9 mouse cellular contexts compared by ENCODE assay signal in genomic region chr19:16132340-16132790, GRCm38 (mm10). TPM values are rescaled to one million over a fixed set of nuclear protein-coding genes. Genes with fewer than 3 reads are reported as not detected.
DNase-seq lines count a peak whose midpoint lies in the region; ATAC-seq and TF ChIP-seq lines count a peak whose summit lies in the region.
"Had no signal": no experiment of that assay in that cellular context is flagged by ENCODE, and none has a peak within 500 bp of the region (broad histone marks: within the 10 kb centered on the region; RNA-seq: fewer than 3 reads in every experiment).

No protein-coding gene starts in this region.

- no peaks in the 10 kb centered on the region for H3K9me3 ChIP-seq in embryonic facial prominence, embryonic 15.5 days (replicated peaks)
- H3K9me3 ChIP-seq in heart, embryonic 10.5 days = no peaks in the 10 kb centered on the region
- no peaks in the 10 kb centered on the region for H3K9me3 ChIP-seq in kidney, embryonic 15.5 days (replicated peaks)

- DNase-seq in 3T3-L1 (ENCODE audit: low read depth, low spot score) = peak; percentile 85
- peak; percentile 95 for DNase-seq in heart, embryonic 10.5 days (ENCODE audit: low spot score)
- DNase-seq in liver, adult 2 months (ENCODE audit: extremely low read depth, low read depth, low spot score) = peak; percentile 65
- DNase-seq in spleen, postnatal 4 days (ENCODE audit: low spot score in 2 of 2) = peak; percentile 84 to 92

- no peaks in the 10 kb centered on the region; the same call in 1 of the 2 replicates for H3K4me1 ChIP-seq in bone marrow, adult 2 months (ENCODE audit: control insufficient read depth, insufficient read depth, low read length)
- peaks cover 22% of the 10 kb centered on the region for H3K4me1 ChIP-seq in embryonic facial prominence, embryonic 15.5 days
- H3K4me1 ChIP-seq in heart, embryonic 10.5 days = peaks cover 29% of the 10 kb centered on the region
- H3K4me1 ChIP-seq in kidney, embryonic 15.5 days = peaks cover 35% of the 10 kb centered on the region
- H3K4me1 ChIP-seq in liver, adult 2 months (ENCODE audit: control insufficient read depth, insufficient read depth, low read length) = peaks cover 3% of the 10 kb centered on the region; the same call in 1 of the 2 replicates

- H3ac ChIP-seq in myocyte (ENCODE audit: control insufficient read depth, insufficient read length) = peak overlapping the region; percentile 81

- no peaks in the 10 kb centered on the region for H3K27me3 ChIP-seq in embryonic facial prominence, embryonic 15.5 days
- no peaks in the 10 kb centered on the region for H3K27me3 ChIP-seq in heart, embryonic 10.5 days (ENCODE audit: insufficient read depth, poor library complexity, severe bottlenecking)
- no peaks in the 10 kb centered on the region for H3K27me3 ChIP-seq in kidney, embryonic 15.5 days
- H3K27me3 ChIP-seq in liver, adult 2 months (ENCODE audit: control insufficient read depth, insufficient read depth, low read length) = no peaks in the 10 kb centered on the region
- no peaks in the 10 kb centered on the region for H3K27me3 ChIP-seq in myocyte (ENCODE audit: control insufficient read depth, insufficient read depth, insufficient read length)

- peak overlapping the region; percentile 72 for H3K4me2 ChIP-seq in embryonic facial prominence, embryonic 15.5 days (replicated peaks)
- H3K4me2 ChIP-seq in kidney, embryonic 15.5 days = peak overlapping the region; percentile 71
- peak overlapping the region; percentile 95 for H3K4me2 ChIP-seq in myocyte (ENCODE audit: low read depth)

- peaks cover 15% of the 10 kb centered on the region for H3K79me2 ChIP-seq in liver, adult 2 months (ENCODE audit: control insufficient read depth, insufficient read depth, low read length)
- peaks cover 38% of the 10 kb centered on the region for H3K79me2 ChIP-seq in myocyte (ENCODE audit: control insufficient read depth, insufficient read depth)

- peak overlapping the region; percentile 74 for H3K4me3 ChIP-seq in bone marrow, adult 2 months (replicated peaks; ENCODE audit: control insufficient read depth, low read depth, low read length)
- peak overlapping the region; percentile 80 for H3K4me3 ChIP-seq in embryonic facial prominence, embryonic 15.5 days (replicated peaks)
- peak overlapping the region; percentile 99 for H3K4me3 ChIP-seq in heart, embryonic 10.5 days
- H3K4me3 ChIP-seq in kidney, embryonic 15.5 days (replicated peaks) = peak overlapping the region; percentile 94
- peak overlapping the region; percentile 99 for H3K4me3 ChIP-seq in liver, adult 2 months (ENCODE audit: insufficient read depth, low read depth, low read length)
- H3K4me3 ChIP-seq in myocyte = peak overlapping the region; percentile 51

- H3K36me3 ChIP-seq in embryonic facial prominence, embryonic 15.5 days = no peaks in the 10 kb centered on the region
- H3K36me3 ChIP-seq in heart, embryonic 10.5 days = no peaks in the 10 kb centered on the region
- H3K36me3 ChIP-seq in kidney, embryonic 15.5 days = no peaks in the 10 kb centered on the region
- H3K36me3 ChIP-seq in liver, adult 2 months (ENCODE audit: control insufficient read depth, insufficient read depth, low read length) = no peaks in the 10 kb centered on the region
- H3K36me3 ChIP-seq in myocyte (ENCODE audit: control insufficient read depth, insufficient read depth) = no peaks in the 10 kb centered on the region

- WGBS in bone marrow, adult 2 months = 2% methylated on average over 42 of the region's 57 CpGs
- under 1% methylated on average over 41 of the region's 57 CpGs for WGBS in embryonic facial prominence, embryonic 15.5 days
- 0% methylated on average over 30 of the region's 57 CpGs for WGBS in heart, embryonic 10.5 days
- WGBS in kidney, embryonic 15.5 days = under 1% methylated on average over 39 of the region's 57 CpGs
- WGBS in liver, adult 2 months = under 1% methylated on average over 49 of the region's 57 CpGs

- H3K9ac ChIP-seq in embryonic facial prominence, embryonic 15.5 days = peak overlapping the region; percentile 95
- H3K9ac ChIP-seq in kidney, embryonic 15.5 days = peak overlapping the region; percentile 92
- peak overlapping the region; percentile 95 for H3K9ac ChIP-seq in liver, adult 2 months (ENCODE audit: low read depth, low read length)

- ATAC-seq in embryonic facial prominence, embryonic 15.5 days (ENCODE audit: insufficient number of reproducible peaks, low FRiP score, low TSS enrichment, low read depth) = peak; percentile 96
- ATAC-seq in kidney, embryonic 15.5 days (replicated peaks; ENCODE audit: low FRiP score) = peak; percentile 96

- no peak; the same call in 1 of the 2 replicates for TF ChIP-seq POLR2A in bone marrow, adult 2 months (IDR thresholded peaks at IDR 0.05; ENCODE audit: borderline replicate concordance, control insufficient read depth, low read depth, low read length)
- TF ChIP-seq POLR2A in liver, adult 2 months (IDR thresholded peaks at IDR 0.05; ENCODE audit: extremely low read depth, insufficient read depth, low read length) = peak; percentile 59; the same call in 1 of the 2 replicates
- peak; percentile 74 for TF ChIP-seq POLR2A in myocyte (IDR thresholded peaks at IDR 0.05; ENCODE audit: insufficient read length, low read depth)

- TF ChIP-seq CTCF in bone marrow, adult 2 months (IDR thresholded peaks at IDR 0.05; ENCODE audit: control insufficient read depth, insufficient read depth, low read length) = no peak
- no peak for TF ChIP-seq CTCF in liver, adult 2 months (IDR thresholded peaks at IDR 0.05; ENCODE audit: low read depth, low read length)

- H3K27ac ChIP-seq in bone marrow, adult 2 months (ENCODE audit: control insufficient read depth, insufficient read depth, low read depth, low read length, poor library complexity) = peak overlapping the region; percentile 93
- H3K27ac ChIP-seq in embryonic facial prominence, embryonic 15.5 days (replicated peaks) = peak overlapping the region; percentile 97
- H3K27ac ChIP-seq in heart, embryonic 10.5 days = peak overlapping the region; percentile 99
- H3K27ac ChIP-seq in kidney, embryonic 15.5 days = peak overlapping the region; percentile 98
- H3K27ac ChIP-seq in liver, adult 2 months (replicated peaks; ENCODE audit: insufficient read depth, low read depth, low read length) = peak overlapping the region; percentile 75

TF ChIP-seq in myocyte, 11 proteins besides CTCF, POLR2A, EP300 and RAD21:
- no peak for TF ChIP-seq E2F4 (IDR thresholded peaks at IDR 0.05; ENCODE audit: insufficient read depth)
- TF ChIP-seq REST (IDR thresholded peaks at IDR 0.05; ENCODE audit: insufficient read depth, insufficient read length) = no peak
- TF ChIP-seq POLR2AphosphoS2 (IDR thresholded peaks at IDR 0.05; ENCODE audit: insufficient read length, low read depth) = peak; percentile 39
- no peak for TF ChIP-seq CEBPB (IDR thresholded peaks at IDR 0.05; ENCODE audit: insufficient read depth, poor library complexity, severe bottlenecking)
- TF ChIP-seq MYOG (IDR thresholded peaks at IDR 0.05; ENCODE audit: control insufficient read depth in 1 of 3, insufficient read depth in 1 of 3, insufficient read length in 2 of 3, low read depth in 2 of 3) = peak in 1 of 3 experiments; percentile 2
- TF ChIP-seq MYOD1 (IDR thresholded peaks at IDR 0.05; ENCODE audit: control insufficient read depth in 1 of 3, insufficient read length in 2 of 3, low read depth in 2 of 3) = peak in 1 of 3 experiments; percentile 26
- no peak for TF ChIP-seq TCF12 (IDR thresholded peaks at IDR 0.05; ENCODE audit: insufficient read depth, poor library complexity, severe bottlenecking)

RNA-seq across cellular contexts. Expression of gene Gnaq, which starts 0.3 kb away (rescaled TPM):
- 9.0 and 20.0 TPM in 2 replicates for polyA plus RNA-seq in bone marrow, adult 2 months (2011; ENCODE audit: insufficient read depth, insufficient read length, low replicate concordance, missing spikeins)
- 33.4 and 34.0 TPM in 2 replicates for polyA plus RNA-seq in embryonic facial prominence, embryonic 15.5 days (2015; fragmentation: Nextera tagmentation; extraction: Ambion mirVana)
- 14.6 and 18.9 TPM in 2 replicates for polyA plus RNA-seq in heart, embryonic 10.5 days (2016; fragmentation: Nextera tagmentation; extraction: Ambion mirVana)
- polyA plus RNA-seq in kidney, embryonic 15.5 days (2015; fragmentation: Nextera tagmentation; extraction: Ambion mirVana) = 36.2 and 41.6 TPM in 2 replicates
- 10.2 and 12.8 TPM in 2 replicates for total RNA-seq in liver, adult 2 months (2014; rRNA removed)
- 4.6 and 5.2 TPM in 2 replicates for polyA plus RNA-seq in liver, adult 2 months (2012; rRNA removed)
- polyA plus RNA-seq in myocyte (2012; fragmentation: generic; extraction: Trizol) = 8.3 TPM
- total RNA-seq: MEL had no signal

Comparison
In these comparisons a context has a peak if more than half of its experiments do, and no peak if none do; other contexts are left out.
1. Peak in every context shown above with its lines: DNase-seq, ATAC-seq, H3K4me3 ChIP-seq and H3K27ac ChIP-seq.